In the genomic region with DNA sequence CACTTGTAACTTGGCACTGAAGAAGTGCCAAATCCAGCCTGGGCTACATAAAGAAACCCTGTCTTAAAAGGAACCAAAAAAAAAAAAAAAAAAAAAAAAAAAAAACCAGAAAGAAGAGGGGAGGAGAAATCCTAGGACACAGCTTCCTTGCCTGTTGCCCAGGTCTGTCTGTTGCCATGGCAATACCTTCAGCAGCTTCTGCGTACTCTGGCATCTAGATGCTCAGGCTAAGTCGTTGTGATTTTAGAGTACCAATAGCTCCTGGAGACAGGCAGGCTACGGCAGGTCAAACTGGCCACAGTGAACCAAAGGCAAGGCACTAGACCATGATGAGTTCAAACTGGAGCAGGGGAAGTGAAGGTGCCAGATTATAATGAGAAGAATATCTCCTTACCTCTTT, we compare ENCODE assay signal across 16 mouse cellular contexts.
DNase-seq lines count a peak whose midpoint lies in the region; ATAC-seq and TF ChIP-seq lines count a peak whose summit lies in the region.
"Had no signal": no experiment of that assay in that cellular context is flagged by ENCODE, and none has a peak within 500 bp of the region (broad histone marks: within the 10 kb centered on the region; RNA-seq: fewer than 3 reads in every experiment).

No protein-coding gene starts in this region.

- no peak for TF ChIP-seq CTCF in left cerebral cortex, adult 2 months (IDR thresholded peaks at IDR 0.05)

- in situ Hi-C loops in ES-E14 (cut with MboI; ENCODE audit: low sequenced_read_pairs in 2 of 2, unreplicated experiment in 2 of 2) = no loop called here

- no peaks in the 10 kb centered on the region for H3K27me3 ChIP-seq in forebrain, embryonic 15.5 days
- H3K27me3 ChIP-seq in forebrain, embryonic 13.5 days = no peaks in the 10 kb centered on the region
- H3K27me3 ChIP-seq: embryonic facial prominence, embryonic 15.5 days; heart, embryonic 15.5 days; hindbrain, embryonic 13.5 days; limb, embryonic 12.5 days; liver, embryonic 15.5 days; neural tube, embryonic 13.5 days had no signal

- no peak overlapping the region for H3K4me3 ChIP-seq in forebrain, embryonic 15.5 days
- H3K4me3 ChIP-seq in forebrain, embryonic 13.5 days = no peak overlapping the region
- no peak overlapping the region for H3K4me3 ChIP-seq in left cerebral cortex, adult 2 months
- H3K4me3 ChIP-seq in ES-E14 (ENCODE audit: insufficient read depth in 1 of 2, low read depth in 1 of 2, low read length in 2 of 2, poor library complexity in 1 of 2, severe bottlenecking in 1 of 2) = no peak overlapping the region
- H3K4me3 ChIP-seq: embryonic facial prominence, embryonic 15.5 days; heart, embryonic 15.5 days; hindbrain, embryonic 13.5 days; limb, embryonic 12.5 days; liver, embryonic 15.5 days; neural tube, embryonic 13.5 days had no signal

- peak; percentile 7 to 9 for DNase-seq in left cerebral cortex, adult 2 months (ENCODE audit: extremely low spot score in 1 of 2, low spot score in 2 of 2)
- DNase-seq in left cerebral cortex, postnatal 10 days (ENCODE audit: extremely low spot score in 1 of 2, low spot score in 2 of 2) = no peak
- no peak for DNase-seq in ES-E14 (ENCODE audit: low read depth, low spot score)
- peak; percentile 24 for DNase-seq in R1 (ENCODE audit: low read depth, low spot score)
- no peak for DNase-seq in layer of hippocampus, postnatal 14 days (ENCODE audit: low spot score in 2 of 2)
- DNase-seq: kidney, postnatal 14 days; lung, postnatal 36 days had no signal

- H3K9me3 ChIP-seq in forebrain, embryonic 15.5 days = no peaks in the 10 kb centered on the region
- no peaks in the 10 kb centered on the region for H3K9me3 ChIP-seq in forebrain, embryonic 13.5 days (replicated peaks)
- no peaks in the 10 kb centered on the region for H3K9me3 ChIP-seq in ES-E14 (ENCODE audit: control insufficient read depth, insufficient read depth, low read depth, low read length)
- H3K9me3 ChIP-seq: embryonic facial prominence, embryonic 15.5 days; heart, embryonic 15.5 days; hindbrain, embryonic 13.5 days; limb, embryonic 12.5 days; liver, embryonic 15.5 days; neural tube, embryonic 13.5 days had no signal

- intact Hi-C loops in left cerebral cortex, adult 2 months (cut with DNase I) = no loop called here
- intact Hi-C loops in left cerebral cortex, postnatal 10 days (cut with DNase I) = no loop called here

- no peaks in the 10 kb centered on the region for H3K36me3 ChIP-seq in forebrain, embryonic 15.5 days
- H3K36me3 ChIP-seq in forebrain, embryonic 13.5 days (ENCODE audit: poor library complexity, severe bottlenecking) = peaks cover 21% of the 10 kb centered on the region
- peaks cover 10% of the 10 kb centered on the region for H3K36me3 ChIP-seq in ES-E14 (ENCODE audit: control insufficient read depth, insufficient read depth, low read length, poor library complexity, severe bottlenecking)

- H3K4me1 ChIP-seq in forebrain, embryonic 15.5 days = no peaks in the 10 kb centered on the region
- H3K4me1 ChIP-seq in forebrain, embryonic 13.5 days = no peaks in the 10 kb centered on the region
- no peaks in the 10 kb centered on the region for H3K4me1 ChIP-seq in ES-E14 (ENCODE audit: control insufficient read depth in 2 of 2, insufficient read depth in 2 of 2, low read length in 2 of 2, poor library complexity in 1 of 2)
- H3K4me1 ChIP-seq: embryonic facial prominence, embryonic 15.5 days; hindbrain, embryonic 13.5 days; limb, embryonic 12.5 days; neural tube, embryonic 13.5 days had no signal

- 0 out of 2 replicates have a peak, but pooled peaks have one; percentile 51 for ATAC-seq in forebrain, embryonic 15.5 days (replicated peaks)
- ATAC-seq in forebrain, embryonic 13.5 days = no peak
- ATAC-seq: CD4-positive, CD25-positive, alpha-beta regulatory T cell, adult 4 months had no signal

- WGBS in forebrain, embryonic 15.5 days = 66% methylated on average over 3 of the region's 3 CpGs
- 77% methylated on average over 3 of the region's 3 CpGs for WGBS in forebrain, embryonic 13.5 days

- H3K27ac ChIP-seq in forebrain, embryonic 15.5 days (replicated peaks) = no peak overlapping the region
- H3K27ac ChIP-seq in forebrain, embryonic 13.5 days = no peak overlapping the region
- H3K27ac ChIP-seq in left cerebral cortex, adult 2 months = no peak overlapping the region
- no peak overlapping the region for H3K27ac ChIP-seq in ES-E14 (ENCODE audit: insufficient read depth, low read depth, low read length, poor library complexity, severe bottlenecking)
- H3K27ac ChIP-seq: embryonic facial prominence, embryonic 15.5 days; heart, embryonic 15.5 days; hindbrain, embryonic 13.5 days; limb, embryonic 12.5 days; liver, embryonic 15.5 days; neural tube, embryonic 13.5 days had no signal

- H3K9ac ChIP-seq in forebrain, embryonic 15.5 days (replicated peaks) = no peak overlapping the region
- H3K9ac ChIP-seq in forebrain, embryonic 13.5 days = no peak overlapping the region
- H3K9ac ChIP-seq in ES-E14 (ENCODE audit: insufficient read depth, low read depth, low read length, poor library complexity, severe bottlenecking) = no peak overlapping the region
- H3K9ac ChIP-seq: embryonic facial prominence, embryonic 15.5 days; heart, embryonic 15.5 days; hindbrain, embryonic 13.5 days; limb, embryonic 12.5 days; liver, embryonic 15.5 days; neural tube, embryonic 13.5 days had no signal

- no peak overlapping the region for H3K4me2 ChIP-seq in forebrain, embryonic 15.5 days (replicated peaks)
- H3K4me2 ChIP-seq in forebrain, embryonic 13.5 days = no peak overlapping the region
- H3K4me2 ChIP-seq: embryonic facial prominence, embryonic 15.5 days; heart, embryonic 15.5 days; hindbrain, embryonic 13.5 days; limb, embryonic 12.5 days; liver, embryonic 15.5 days; neural tube, embryonic 13.5 days had no signal

TF ChIP-seq in ES-E14, 5 proteins besides CTCF, POLR2A, EP300 and RAD21:
- TF ChIP-seq ZNF384 (IDR thresholded peaks at IDR 0.05; ENCODE audit: low read depth, low read length) (0 out of 2 replicates have a peak, but pooled peaks have one; percentile 33), CHD2 (IDR thresholded peaks at IDR 0.05; ENCODE audit: low read depth, low read length) (no peak)
TF ChIP-seq in ES-E14: peak in this region for 1.

Comparison
In these comparisons a context has a peak if more than half of its experiments do, and no peak if none do; other contexts are left out.
1. DNase-seq: peak in left cerebral cortex, adult 2 months (2 of 2) and R1 (single experiment); none in left cerebral cortex, postnatal 10 days (0 of 2), ES-E14 (single experiment) and layer of hippocampus, postnatal 14 days (0 of 2).